Mouse (Mus musculus): ENCODE data around the gene Rtl10. TPM values are rescaled to one million over a fixed set of nuclear protein-coding genes. Genes with fewer than 3 reads are reported as not detected.
"Not testable (repeated sequence)": the region's sequence is repeated elsewhere in the genome, so short reads cannot be mapped to it uniquely, and the experiment has no call there.

The Rtl10 gene
- polyA plus RNA-seq, 1 experiment: not detected

DNA sequence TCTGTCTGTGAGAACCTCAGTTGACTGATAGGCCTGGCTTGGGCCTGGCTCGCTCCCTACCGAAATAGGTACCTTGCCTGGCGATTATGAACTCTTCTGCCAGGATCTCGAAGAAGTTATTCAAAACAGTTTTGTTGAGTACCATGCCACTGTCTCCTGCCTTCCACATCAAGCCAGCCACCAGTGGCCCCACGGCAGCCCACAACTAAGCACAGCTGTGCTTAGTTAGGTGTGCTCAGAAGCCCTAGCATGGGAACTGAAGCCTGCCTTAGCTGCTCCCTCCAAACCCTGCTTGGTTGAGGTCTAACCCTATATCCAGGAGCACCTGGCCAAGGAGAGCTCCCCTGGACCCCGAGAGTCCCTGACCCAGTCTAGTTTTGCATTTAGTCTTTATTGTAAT, 2.8 kb downstream of the Rtl10 start:
- Histone ChIP-seq H3K4me1 (ENCODE audit: control insufficient read depth, insufficient read depth, insufficient read length, low read length) (peaks cover 4% of the 10 kb centered on the region; the same call in 1 of the 2 replicates), H3K27ac (replicated peaks; ENCODE audit: low read depth, low read length) (no peak overlapping the region), H3K4me3 (ENCODE audit: insufficient read depth, low read depth, low read length) (no peak overlapping the region)

DNA sequence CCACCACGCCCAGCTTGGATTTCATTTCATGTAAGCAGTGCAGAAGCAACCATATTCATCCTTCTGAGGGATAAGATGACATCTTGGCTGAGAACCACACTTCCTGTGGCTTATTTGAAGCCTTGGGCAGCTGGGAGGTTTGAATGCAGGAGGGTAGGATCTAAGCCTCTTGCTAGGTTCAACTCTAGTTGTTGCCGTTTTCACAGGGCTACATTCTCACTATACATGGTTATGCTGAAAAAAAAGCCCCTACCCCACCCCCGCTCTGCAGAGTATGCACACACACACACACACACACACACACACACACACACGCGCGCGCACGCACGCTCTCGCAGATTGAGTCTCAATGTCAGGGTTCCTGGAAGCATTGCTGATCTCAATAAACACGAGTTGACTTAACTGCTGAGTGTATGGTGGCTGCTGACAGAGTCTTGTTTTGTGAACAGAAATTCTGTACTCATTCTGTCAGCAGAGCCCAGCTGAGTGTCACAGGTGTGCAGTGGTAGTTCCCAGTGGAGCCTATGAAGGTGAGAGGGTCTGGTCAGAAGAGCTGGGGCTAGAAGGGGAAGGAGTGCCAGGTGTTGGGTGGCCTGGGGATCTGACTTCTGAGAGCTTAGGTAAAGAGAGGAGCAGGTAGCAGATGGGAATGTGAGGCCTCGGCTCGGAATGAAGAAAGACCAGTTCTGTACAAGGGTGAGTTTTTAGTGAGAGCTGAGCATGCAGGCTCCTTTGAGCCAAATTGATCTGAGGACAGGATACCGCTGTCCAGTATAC, 5.1 kb downstream of the Rtl10 start:
- no peak overlapping the region for H3K27ac ChIP-seq (replicated peaks; ENCODE audit: low read depth, low read length)
- H3K4me3 ChIP-seq (ENCODE audit: insufficient read depth, low read depth, low read length): no peak overlapping the region
- peaks cover 4% of the 10 kb centered on the region; the same call in 1 of the 2 replicates for H3K4me1 ChIP-seq (ENCODE audit: control insufficient read depth, insufficient read depth, insufficient read length, low read length)

DNA sequence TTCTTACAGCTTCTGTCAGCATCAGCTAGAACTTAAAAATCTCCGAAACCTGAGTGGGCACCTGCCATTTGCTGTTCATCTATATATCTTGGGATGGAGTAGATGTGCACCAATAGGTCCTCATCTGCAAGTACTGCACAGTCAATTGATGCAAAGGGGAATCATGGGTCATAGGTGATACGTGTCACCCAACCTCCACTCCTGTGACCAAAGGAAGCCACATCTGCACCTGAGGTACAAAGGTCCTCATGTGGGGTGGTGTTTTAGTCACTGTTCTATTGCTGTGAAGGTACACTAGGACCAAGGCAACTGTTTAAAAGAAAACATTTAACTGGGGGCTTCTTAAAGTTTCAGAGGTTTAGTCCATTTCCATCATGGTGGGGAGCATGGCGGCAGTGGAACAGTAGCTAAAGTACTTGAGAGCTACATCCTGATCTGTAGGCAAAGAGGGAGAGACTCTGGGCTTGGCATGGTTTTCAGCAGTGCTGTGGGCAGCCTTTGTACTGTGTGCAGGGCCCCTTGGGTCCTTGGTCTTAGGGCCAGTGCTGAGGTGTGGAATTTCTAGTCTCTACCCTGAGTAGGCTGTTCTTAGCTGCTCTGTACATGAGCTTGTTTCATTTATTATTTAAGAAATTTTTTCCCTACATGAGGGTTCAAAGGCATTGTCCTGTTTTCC, 8.0 kb downstream of the Rtl10 start:
- Histone ChIP-seq H3K27ac (replicated peaks; ENCODE audit: low read depth, low read length) (no peak overlapping the region), H3K4me3 (ENCODE audit: insufficient read depth, low read depth, low read length) (no peak overlapping the region), H3K4me1 (ENCODE audit: control insufficient read depth, insufficient read depth, insufficient read length, low read length) (no peaks in the 10 kb centered on the region)

DNA sequence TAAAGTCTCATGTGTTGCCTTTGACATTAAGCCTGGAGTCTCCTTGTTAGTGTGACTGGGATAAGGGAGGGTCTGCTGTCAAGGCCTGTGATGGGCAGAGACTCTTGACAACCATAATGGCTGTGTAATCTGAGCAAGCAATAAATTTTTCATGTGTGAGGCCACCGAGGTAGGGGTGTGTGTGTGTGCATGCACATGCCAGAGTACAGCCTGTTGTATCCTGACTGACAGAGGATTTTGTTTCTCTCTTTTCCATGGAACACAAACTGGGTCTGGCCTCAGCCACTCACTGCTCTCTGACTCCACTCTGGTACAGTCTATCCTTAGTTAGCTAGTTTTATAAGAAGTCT, 8.5 kb downstream of the Rtl10 start:
- Histone ChIP-seq H3K4me1 (ENCODE audit: control insufficient read depth, insufficient read depth, insufficient read length, low read length) (no peaks in the 10 kb centered on the region), H3K4me3 (ENCODE audit: insufficient read depth, low read depth, low read length) (no peak overlapping the region), H3K27ac (replicated peaks; ENCODE audit: low read depth, low read length) (no peak overlapping the region)

DNA sequence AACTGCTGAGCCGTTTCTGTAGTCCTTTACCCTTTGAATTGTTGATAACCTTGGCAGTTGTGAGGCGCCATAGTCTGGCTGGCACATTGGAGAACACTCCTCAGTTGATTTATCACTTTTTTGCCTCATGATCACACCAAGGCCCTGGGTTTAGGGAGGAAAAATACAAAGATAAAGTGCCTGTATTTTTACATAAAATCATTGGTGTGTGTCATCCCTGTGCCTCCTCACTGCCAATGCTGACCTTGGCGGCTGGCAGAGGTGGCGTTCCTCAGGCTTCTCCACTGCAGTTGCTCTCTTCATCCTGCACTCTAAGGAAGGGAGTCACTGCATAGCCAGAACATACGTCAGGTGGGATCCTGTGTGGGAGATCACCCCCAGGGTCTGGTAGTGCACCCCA, 13.0 kb downstream of the Rtl10 start:
- Histone ChIP-seq H3K27ac (replicated peaks; ENCODE audit: low read depth, low read length) (no peak overlapping the region), H3K4me1 (ENCODE audit: control insufficient read depth, insufficient read depth, insufficient read length, low read length) (no peaks in the 10 kb centered on the region), H3K4me3 (ENCODE audit: insufficient read depth, low read depth, low read length) (no peak overlapping the region)

DNA sequence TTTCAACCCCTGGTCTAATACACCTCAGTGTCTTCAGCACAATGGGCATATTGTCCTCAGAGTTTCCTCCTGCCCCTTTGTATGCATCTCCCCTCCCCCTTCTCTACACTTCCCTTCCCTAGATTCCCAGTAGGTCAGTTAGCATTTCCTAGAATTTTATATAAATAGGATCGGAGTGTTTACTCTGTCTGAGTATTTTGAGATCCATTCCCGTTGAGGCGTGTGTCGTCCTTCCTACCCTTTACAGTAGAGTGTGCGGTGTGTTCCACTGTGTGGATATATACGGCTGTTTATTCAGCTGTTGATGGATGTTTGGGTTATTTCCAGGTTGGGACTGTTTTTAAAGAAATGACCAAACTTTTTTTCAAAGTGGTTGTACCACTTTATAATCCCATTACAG, 14.8 kb downstream of the Rtl10 start:
- Histone ChIP-seq H3K4me1 (ENCODE audit: control insufficient read depth, insufficient read depth, insufficient read length, low read length) (no peaks in the 10 kb centered on the region), H3K27ac (replicated peaks; ENCODE audit: low read depth, low read length) (no peak overlapping the region), H3K4me3 (ENCODE audit: insufficient read depth, low read depth, low read length) (no peak overlapping the region)

DNA sequence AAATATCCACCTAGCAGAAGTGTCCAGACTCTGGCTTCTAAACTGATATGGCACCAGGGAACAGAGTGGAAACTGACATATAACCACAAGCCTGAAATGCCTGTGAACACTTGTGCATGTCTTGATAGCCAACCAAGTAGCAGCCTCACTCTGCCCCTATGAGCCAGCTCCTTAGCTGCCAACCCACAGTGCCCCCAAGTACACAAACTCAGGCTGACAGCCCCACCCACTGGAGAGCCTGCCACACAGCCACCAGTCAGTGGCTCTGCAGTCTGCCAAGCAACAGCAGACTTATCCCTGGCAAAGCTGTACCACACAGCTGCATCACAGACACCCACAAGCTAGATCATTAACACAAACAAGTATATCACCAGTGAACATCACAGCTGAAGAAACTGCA, 19.4 kb downstream of the Rtl10 start:
- H3K4me1 ChIP-seq (ENCODE audit: control insufficient read depth, insufficient read depth, insufficient read length, low read length): no peaks in the 10 kb centered on the region
- no peak overlapping the region for H3K4me3 ChIP-seq (ENCODE audit: insufficient read depth, low read depth, low read length)
- H3K27ac ChIP-seq (replicated peaks; ENCODE audit: low read depth, low read length): no peak overlapping the region

DNA sequence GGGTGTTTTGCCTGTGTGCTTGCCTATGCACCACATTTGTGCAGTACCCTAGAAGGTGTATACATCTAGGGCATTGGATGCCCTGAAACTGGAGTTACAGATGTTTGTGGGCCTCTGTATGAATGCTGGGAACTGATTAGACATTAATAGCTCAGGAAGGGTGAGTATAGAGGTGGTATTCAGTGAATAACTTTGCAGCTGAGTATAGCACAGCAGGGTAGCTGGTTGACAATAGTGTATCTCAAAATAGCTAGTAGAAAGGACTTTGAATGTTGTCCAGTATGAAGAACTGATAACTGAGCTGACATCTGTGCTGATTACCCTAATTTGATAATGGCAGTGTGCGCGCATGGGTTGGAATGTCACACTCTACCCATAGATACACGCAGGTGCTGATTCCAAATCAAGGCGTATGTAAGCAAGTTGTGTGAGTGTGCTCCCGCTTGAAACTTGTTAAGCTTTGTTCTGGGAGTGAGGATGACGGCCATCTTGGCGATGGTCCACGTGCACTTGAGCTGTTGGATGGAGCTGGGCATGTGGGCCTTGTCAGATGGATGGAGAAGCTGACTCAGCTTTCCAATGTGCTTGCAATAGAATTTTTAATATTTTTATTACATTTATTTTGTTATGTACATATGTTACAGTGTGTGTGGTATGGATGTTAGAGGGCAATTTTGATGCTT, 25.0 kb downstream of the Rtl10 start:
- no peaks in the 10 kb centered on the region for H3K4me1 ChIP-seq (ENCODE audit: control insufficient read depth, insufficient read depth, insufficient read length, low read length)
- H3K27ac ChIP-seq (replicated peaks; ENCODE audit: low read depth, low read length): no peak overlapping the region
- H3K4me3 ChIP-seq (ENCODE audit: insufficient read depth, low read depth, low read length): no peak overlapping the region

DNA sequence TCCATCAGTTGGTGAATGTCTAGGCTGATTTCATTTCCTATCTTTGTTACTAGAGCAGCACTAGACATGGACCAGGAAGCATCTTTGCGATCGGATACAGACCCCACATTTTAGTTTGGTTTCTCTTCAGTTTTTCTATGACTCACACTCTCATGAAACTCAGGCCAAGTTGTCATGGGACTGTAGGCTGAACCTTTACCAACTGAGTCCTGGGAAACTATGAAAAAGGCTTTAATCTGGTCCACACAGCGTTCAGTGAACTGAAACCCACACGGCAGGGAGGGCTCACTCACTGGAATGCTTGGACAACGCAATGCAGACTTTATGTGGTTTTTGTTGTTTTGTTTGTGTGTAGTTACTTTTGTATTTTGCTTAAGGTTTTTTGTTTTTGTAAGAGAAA, 30.0 kb downstream of the Rtl10 start:
- no peak overlapping the region for H3K27ac ChIP-seq (replicated peaks; ENCODE audit: low read depth, low read length)
- H3K4me3 ChIP-seq (ENCODE audit: insufficient read depth, low read depth, low read length): no peak overlapping the region

DNA sequence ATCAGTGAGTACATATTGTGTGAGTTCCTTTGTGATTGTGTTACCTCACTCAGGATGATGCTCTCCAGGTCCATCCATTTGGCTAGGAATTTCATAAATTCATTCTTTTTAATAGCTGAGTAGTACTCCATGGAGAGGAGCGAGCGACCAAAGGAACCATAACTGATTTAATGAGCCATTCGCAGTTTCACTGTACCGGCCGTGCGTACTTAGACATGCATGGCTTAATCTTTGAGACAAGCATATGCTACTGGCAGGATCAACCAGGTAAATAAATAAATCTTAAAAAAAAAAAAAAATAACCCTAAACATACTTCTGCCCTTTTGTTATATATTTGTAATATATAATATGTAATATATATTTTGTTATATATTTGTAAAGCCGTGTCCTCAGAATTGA, 34.4 kb downstream of the Rtl10 start:
- H3K4me1 ChIP-seq (ENCODE audit: control insufficient read depth, insufficient read depth, insufficient read length, low read length); H3K27ac ChIP-seq (replicated peaks; ENCODE audit: low read depth, low read length); H3K4me3 ChIP-seq (ENCODE audit: insufficient read depth, low read depth, low read length): not testable (repeated sequence)

More for the DNA sequence above, 30.0 kb downstream of the Rtl10 start:
- H3K4me1 ChIP-seq (ENCODE audit: control insufficient read depth, insufficient read depth, insufficient read length, low read length): no peaks in the 10 kb centered on the region

DNA sequence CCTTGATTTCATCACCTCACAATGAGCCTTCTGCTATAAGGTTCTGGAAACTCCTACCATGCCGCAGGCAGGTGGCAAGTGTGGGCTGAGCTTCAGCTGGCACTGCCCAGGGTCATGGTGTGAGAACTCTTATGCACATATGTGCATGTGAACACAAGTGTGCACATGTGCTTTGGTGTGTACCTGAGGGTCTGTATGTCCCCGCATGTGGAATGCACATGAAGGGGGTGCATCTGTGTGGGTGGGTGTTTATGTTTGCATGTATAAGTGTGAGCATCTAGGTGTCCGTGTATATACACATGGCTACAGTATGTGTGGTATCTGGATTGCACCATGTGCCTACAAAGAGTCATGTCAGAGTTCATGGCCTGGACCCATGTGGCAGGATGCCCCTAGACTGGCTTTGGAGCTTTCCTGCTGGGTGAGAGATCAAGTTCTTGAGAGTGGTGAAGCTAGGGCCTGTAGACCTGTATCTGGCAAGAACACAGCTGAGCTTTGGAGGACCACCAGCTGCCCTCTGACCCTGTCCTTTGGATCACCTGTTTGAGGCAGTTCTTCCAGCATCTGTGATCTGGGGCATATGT, 38.8 kb downstream of the Rtl10 start:
- Histone ChIP-seq H3K27ac (replicated peaks; ENCODE audit: low read depth, low read length) (peak overlapping the region; percentile 70; the same call in 1 of the 2 replicates), H3K4me1 (ENCODE audit: control insufficient read depth, insufficient read depth, insufficient read length, low read length) (peaks cover 12% of the 10 kb centered on the region), H3K4me3 (ENCODE audit: insufficient read depth, low read depth, low read length) (no peak overlapping the region)

DNA sequence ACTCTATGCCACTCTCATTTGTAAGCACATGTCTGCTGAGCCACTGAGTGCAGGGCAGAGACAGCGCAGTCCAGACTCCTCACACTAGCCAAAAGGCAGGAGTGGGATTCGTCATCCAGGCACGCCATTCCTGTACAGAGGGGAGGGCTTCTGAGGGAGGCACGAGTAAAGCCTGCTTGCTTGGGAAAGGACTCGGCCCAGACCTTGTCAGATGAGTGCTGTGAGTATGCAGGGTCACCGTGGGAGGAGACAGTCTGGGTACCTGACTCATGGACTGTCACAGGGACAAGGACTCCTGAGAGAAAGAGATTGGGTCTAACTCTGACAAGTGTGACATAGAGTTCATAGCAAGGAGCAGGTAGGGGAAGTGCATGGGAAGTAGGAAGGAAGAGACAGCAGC, 40.6 kb downstream of the Rtl10 start:
- H3K4me1 ChIP-seq (ENCODE audit: control insufficient read depth, insufficient read depth, insufficient read length, low read length): peaks cover 12% of the 10 kb centered on the region
- H3K27ac ChIP-seq (replicated peaks; ENCODE audit: low read depth, low read length): no peak overlapping the region
- H3K4me3 ChIP-seq (ENCODE audit: insufficient read depth, low read depth, low read length): no peak overlapping the region

DNA sequence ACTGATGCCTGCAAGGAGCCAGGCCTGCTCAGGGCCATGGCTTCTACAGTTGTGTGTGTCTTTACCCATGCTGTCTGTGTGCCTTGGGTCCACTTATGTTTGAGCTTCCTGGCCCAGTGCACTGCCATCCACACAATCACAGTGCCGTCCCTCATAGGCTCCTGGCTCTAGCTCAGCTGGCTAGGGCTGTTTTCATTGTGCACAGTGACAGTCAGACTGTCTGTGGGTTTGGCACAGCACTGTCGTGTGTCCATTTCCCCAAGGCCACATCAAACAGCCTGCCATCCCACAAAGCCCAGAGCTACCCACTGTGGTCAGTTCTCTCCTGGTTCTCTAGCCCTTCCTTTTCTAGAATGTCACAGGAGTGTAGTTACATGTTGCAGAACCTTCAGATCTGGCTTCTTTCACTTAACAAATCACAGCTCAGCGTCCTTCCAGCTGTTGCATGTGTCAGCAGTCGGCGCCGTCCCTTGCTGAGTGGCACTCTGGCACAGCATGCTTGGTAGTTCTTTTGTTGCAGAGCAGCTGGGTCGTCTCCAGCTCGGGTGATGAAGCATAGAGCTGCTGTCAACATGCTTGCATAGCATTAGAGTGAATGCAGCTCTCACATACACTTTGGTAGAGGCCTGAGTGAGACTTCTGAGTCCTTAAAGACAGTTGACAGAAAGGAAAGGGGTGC, 44.6 kb downstream of the Rtl10 start:
- H3K4me3 ChIP-seq (ENCODE audit: insufficient read depth, low read depth, low read length): no peak overlapping the region
- H3K27ac ChIP-seq (replicated peaks; ENCODE audit: low read depth, low read length): no peak overlapping the region
- H3K4me1 ChIP-seq (ENCODE audit: control insufficient read depth, insufficient read depth, insufficient read length, low read length): peaks cover 4% of the 10 kb centered on the region; the same call in 1 of the 2 replicates

DNA sequence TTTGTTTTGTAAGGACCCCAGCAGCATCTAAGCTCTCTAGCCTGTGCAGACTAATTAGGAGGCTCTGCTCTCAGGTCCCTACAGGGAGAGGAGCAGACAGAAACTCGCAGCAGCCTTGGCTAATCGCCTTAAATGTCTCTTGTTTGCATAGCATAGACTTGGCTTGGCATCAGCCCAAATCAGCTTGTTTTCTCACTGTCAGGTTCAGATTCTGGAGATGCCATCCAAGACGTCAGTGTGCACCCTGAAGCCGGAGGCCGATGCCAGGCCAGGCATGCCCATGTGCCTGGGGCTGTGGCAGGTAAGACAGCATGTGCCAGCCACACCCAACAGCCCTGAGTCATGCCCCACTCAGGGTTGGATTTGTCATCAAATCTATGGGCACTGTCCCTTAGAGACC, 49.2 kb downstream of the Rtl10 start:
- H3K4me1 ChIP-seq (ENCODE audit: control insufficient read depth, insufficient read depth, insufficient read length, low read length): no peaks in the 10 kb centered on the region
- H3K27ac ChIP-seq (replicated peaks; ENCODE audit: low read depth, low read length): no peak overlapping the region
- no peak overlapping the region for H3K4me3 ChIP-seq (ENCODE audit: insufficient read depth, low read depth, low read length)
